Mouse (Mus musculus): ENCODE results near the gene Lpar5.
A peak's percentile ranks its signal among the peaks of the same experiment; 100 is the strongest.
"Not testable (repeated sequence)": the region's sequence is repeated elsewhere in the genome, so short reads cannot be mapped to it uniquely, and the experiment has no call there.

Lpar5 gene

DNA sequence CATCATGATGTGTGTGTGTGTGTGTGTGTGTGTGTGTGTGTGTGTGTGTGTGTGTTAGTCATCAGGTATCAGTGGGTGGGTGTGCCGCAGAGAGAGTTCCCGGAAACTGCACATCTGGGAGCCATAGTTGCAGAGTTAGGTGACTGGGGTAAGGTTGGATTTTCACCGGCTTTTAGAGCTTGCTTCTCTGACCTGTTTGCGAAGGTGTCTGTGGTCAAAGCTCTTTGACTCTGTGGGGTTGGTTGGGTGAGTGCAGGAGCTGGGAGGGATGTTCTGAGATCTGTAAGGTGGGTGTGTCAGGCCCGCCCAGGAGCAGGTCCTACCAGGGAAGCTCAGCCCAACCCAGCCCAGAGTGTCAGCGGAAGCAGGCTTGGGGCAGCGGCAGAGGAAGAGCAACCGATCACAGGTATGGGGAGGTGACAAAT lies at the start of gene Lpar5:
TSS of gene Lpar5 (plus strand) at position 350 of the 425 bp plus-strand sequence.
- no peak for DNase-seq (ENCODE audit: extremely low spot score, low read depth, low spot score)

DNA sequence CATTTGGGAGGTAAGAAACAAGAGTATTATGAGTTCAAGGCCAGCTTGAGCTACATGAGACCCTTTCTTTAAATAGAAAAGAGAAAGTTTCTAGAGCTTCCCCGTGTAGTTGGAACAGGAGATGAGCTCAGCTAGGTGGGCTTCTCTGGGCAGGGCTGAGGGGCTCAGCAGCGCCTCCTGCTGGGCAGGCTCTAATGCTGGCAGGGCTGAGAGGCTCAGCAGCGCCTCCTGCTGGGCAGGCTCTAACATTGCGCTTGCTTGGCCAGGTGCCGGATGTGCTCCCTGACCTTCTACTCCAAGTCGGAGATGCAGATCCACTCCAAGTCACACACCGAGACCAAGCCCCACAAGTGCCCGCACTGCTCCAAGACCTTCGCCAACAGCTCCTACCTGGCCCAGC lies 37.2 kb upstream of the Lpar5 start:
- DNase-seq (ENCODE audit: extremely low spot score, low read depth, low spot score), result not testable (repeated sequence)

DNA sequence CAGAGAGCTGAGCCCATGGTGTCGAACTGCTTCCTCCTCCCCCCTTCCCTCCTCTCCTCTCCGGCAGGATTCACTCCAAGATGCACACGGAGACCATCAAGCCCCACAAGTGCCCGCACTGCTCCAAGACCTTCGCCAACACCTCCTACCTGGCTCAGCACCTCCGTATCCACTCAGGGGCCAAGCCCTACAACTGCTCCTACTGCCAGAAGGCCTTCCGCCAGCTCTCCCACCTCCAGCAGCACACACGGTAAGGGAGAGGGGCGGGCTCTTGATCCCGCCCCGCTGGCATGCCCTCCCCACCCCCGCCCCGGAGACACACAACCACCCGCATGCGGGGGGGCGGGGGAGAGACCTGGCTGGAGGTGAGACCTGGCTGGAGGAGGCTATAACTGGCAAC lies 36.1 kb upstream of the Lpar5 start:
- DNase-seq (ENCODE audit: extremely low spot score, low read depth, low spot score), result no peak

DNA sequence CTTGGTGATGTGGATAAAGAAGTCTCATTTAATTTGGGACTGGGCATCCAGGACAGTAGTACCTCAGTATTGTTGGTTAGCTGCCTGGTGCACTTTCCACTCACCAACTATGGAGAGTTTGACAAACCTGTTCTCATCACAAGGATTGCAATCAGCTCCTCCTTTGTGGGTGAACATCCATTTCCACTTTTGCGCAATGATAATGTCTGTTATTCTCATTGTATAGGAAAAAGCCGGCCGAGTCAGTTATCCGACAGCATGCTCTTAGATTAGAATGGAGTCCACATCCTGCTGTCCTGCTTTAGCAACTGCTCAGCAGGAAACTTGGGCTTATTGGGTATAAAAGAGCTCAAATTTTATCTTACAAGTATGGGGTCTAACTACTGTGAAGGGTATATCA lies 29.1 kb upstream of the Lpar5 start:
- DNase-seq (ENCODE audit: extremely low spot score, low read depth, low spot score), result no peak

DNA sequence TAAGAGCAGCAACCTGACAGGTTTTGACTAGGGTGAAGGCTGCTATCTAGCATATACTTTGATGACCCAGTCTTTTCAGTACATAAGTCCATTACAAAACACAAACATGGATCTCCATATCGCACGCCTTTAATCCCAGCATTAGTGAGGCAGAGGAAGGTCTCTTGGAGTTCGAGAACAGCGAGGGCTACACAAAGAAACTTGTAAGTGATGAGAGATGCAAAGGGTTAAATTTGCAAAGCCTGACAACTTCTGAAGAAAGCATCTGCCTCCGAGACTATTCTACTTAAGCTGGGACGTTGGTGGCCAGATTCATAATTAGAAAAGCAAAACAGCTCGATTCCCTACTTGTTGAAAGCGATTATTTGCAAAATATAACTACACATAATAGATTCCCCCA lies 28.6 kb upstream of the Lpar5 start:
- no peak for DNase-seq (ENCODE audit: extremely low spot score, low read depth, low spot score)

DNA sequence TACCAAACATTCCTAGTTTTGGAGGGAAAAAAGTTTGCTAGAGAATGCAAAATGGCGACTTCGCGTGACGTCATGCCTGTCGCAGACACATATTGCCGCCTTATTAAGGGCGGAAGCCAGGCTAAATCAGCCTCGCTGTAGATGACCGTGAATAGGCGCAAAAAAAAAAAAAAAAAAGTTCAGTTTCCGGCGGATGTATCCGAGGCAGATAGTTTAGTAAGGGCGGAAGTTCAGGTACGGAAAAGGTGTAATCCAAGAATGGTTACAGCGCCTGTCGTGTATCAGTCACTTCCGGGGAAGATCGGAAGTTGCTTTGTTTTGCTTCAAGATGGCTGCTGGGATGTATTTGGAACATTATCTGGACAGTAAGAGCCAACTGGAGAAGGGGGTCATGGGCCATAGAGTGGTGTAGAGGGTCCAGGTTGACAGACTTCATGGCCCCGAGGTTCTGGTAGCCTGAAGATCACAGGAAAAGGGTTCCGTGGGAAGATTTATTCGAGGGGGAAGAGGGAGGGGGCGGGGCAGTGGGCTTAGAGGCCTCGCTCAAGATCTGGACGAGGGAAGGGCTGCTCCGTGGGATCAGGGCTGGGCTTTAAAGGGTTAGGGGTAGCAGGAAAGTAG lies 28.1 kb upstream of the Lpar5 start, which contains the start of gene Ing4:
TSS of gene Ing4 (plus strand) at position 228 of the 621 bp plus-strand sequence.
- DNase-seq (ENCODE audit: extremely low spot score, low read depth, low spot score), result peak; percentile 99

DNA sequence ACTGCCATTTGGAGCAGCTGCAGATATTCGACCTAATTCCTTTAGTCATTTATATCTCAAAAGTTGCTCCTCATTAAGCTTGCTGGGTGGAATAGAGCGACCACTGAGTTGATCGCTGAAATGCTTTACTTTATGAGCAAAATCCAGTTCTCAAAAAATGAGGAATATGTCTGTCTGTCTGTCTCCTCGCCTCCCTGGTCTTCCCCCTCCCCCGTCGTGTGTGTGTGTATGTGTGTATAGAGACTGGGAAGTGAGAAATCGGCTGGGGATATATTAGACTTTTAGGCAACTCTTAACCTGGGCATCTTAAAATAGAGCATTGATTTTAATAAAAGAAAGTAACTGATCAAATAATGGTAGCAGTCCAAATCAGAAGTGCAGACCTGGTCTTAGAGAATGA lies 27.5 kb upstream of the Lpar5 start:
- DNase-seq (ENCODE audit: extremely low spot score, low read depth, low spot score), result no peak

DNA sequence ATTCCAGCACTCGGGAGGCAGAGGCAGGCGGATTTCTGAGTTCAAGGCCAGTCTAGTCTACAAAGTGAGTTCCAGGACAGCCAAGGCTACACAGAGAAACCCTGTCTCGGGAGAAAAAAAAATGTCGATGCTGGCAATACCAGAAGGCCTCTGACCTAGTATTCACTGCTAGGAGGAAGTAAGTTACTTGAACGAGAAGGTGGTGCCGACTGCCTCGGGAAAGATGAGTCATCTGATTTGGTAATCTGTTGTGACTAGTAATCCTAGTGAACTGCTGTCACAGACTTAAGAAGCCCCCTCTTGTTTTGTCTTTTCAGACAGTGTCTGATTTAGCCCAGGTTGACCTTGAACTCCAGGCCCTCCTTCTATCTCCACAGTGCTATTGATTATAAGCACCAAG lies 26.7 kb upstream of the Lpar5 start:
- no peak for DNase-seq (ENCODE audit: extremely low spot score, low read depth, low spot score)

DNA sequence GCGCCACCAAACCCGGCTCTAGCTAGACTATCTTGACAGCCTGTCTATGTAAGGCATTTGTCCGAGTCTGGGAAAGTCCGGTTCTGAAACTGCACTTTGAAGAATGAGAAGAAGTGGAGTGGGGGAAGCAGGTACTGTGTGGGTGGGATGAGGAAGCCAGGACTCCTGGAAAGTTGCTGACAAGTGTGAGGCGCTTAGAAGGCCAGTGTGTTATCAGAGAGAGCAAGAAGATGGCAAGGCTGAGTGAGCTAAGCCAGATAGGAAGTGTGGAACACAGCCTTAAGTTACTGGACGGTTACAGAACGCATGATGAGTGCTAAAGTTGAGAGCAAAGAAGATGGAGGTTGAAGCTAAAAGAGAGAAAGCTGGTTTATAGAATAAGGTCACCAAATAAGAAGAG lies 25.6 kb upstream of the Lpar5 start:
- no peak for DNase-seq (ENCODE audit: extremely low spot score, low read depth, low spot score)

DNA sequence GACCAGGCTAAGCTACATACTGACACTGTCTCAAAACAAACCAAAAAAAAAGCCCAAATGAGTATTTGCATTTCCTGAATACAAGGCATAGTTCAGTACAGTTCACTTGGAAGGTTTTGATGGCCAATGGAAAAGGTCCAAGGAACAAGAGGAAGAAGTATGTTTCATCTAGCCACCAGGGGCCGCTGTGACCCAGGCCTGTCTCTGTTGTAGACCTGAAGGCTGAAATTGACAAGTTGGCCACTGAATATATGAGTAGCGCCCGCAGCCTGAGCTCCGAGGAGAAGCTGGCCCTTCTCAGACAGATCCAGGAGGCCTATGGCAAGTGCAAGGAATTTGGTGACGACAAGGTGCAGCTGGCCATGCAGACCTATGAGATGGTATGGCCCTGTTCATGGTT lies 21.0 kb upstream of the Lpar5 start:
- DNase-seq (ENCODE audit: extremely low spot score, low read depth, low spot score), result peak; percentile 44

DNA sequence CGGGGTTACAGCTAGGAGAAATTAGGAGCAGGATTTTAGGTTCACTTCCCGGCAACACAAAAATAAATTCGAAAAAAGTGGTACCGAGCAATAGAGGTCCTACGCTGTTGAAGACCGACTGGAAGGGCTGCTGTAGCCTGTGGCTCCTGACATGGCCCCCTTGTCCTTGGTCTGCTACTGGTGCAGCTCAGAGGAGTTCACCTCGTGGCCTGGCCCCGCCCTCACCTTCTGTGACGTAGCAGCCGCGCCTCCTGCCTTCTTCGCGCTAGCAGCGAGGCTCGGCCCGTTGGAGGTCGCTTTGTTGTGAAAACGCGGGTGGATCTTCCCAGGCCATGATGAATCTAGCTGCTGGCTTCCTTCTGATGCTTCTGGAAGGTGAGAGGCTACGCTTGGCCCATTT lies 18.0 kb upstream of the Lpar5 start, which contains the start of gene Acrbp:
TSS of gene Acrbp (plus strand) at position 12 of the 400 bp plus-strand sequence.
- no peak for DNase-seq (ENCODE audit: extremely low spot score, low read depth, low spot score)

DNA sequence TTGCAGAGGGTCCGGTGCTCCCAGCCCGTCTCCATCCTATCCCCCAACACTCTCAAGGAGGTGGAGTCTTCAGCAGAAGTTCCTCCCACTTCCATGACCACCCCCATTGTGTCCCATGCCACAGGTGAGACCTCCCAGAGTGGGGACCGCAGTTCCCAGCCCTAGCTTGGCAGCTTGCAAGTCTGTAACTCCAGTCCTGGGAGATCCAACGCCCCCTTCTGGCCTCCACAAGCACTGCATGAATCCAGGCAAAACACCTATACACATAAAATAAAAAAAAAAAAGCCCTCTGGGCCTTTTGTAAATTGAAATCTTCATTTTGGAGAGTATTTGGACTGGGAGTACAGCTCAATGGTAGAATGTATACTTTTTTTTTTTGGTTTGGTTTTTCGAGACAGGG lies 16.5 kb upstream of the Lpar5 start:
- DNase-seq (ENCODE audit: extremely low spot score, low read depth, low spot score), result no peak

DNA sequence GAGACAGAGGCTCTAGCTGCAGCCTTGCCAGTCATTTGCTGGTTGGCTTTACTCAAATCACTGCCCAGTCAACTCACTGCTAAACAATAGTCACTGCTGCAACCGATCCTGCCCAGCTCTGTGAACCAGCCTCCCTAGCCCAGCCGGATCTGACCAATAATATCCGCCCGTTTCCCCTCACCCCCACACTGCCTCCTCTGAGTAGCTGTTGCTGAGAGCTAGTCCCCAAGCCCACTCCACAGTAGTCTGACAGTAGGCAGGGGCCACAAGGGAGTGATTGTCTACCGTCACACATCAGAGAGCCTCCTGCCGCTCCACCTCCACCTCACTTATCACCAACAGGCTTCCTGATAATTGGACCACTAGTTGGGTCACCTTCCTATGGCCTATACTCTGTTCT lies 6.2 kb upstream of the Lpar5 start:
- DNase-seq (ENCODE audit: extremely low spot score, low read depth, low spot score), result no peak

DNA sequence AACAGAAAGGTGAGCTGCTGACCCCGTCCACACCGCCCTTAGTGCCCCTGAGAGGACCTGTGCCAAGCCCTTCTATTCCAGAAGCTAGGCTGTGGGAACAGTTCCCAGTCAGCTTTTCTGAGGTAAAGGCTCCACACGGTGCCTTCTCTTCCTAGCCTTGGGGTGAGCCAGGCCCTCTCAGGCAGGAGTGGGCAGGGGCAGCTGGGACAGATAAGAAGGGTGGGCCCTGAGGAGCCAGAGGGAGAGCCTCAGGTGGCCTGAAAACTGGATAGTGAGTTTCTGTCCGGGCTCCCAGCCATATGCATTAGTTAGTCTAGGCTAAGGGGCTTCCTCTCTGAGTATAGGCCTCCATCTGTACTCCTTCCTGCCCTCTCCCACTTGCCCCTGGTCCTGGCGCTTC lies 5.2 kb upstream of the Lpar5 start:
- no peak for DNase-seq (ENCODE audit: extremely low spot score, low read depth, low spot score)

DNA sequence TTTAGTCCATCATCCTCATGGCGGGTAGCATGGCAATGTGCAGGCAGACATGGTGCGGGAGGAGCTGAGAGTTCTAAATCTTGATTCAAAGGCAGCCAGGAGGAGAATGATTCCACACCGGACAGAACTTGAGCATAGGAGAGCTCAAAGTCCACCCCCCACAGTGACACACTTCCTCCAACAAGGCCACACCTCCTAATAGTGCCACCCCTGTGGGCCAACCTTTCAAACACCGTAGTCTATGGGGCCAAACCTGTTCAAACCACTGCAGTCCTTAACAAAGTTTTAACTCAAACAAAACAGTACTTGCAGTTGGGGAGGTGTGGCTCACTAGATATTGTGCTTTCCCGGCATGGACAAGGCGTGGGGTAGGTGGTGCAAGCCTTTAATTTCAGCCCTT lies 3.8 kb upstream of the Lpar5 start:
- no peak for DNase-seq (ENCODE audit: extremely low spot score, low read depth, low spot score)

DNA sequence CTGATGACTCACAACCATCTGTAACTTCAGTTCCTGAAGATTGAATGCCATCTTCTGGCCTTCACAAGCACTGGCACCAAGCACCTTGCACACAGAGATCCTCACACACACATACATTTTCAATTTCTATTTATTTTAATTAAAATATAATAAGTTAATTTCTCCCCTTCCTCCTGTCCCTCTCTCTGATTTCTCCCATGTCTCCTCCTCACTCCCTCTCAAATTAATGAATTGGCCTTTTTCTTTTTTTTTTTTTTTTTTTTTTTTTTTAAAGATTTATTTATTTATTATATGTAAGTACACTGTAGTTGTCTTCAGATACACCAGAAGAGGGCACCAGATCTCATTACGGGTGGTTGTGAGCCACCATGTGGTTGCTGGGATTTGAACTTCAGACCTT lies 2.5 kb upstream of the Lpar5 start:
- not testable (repeated sequence) for DNase-seq (ENCODE audit: extremely low spot score, low read depth, low spot score)

DNA sequence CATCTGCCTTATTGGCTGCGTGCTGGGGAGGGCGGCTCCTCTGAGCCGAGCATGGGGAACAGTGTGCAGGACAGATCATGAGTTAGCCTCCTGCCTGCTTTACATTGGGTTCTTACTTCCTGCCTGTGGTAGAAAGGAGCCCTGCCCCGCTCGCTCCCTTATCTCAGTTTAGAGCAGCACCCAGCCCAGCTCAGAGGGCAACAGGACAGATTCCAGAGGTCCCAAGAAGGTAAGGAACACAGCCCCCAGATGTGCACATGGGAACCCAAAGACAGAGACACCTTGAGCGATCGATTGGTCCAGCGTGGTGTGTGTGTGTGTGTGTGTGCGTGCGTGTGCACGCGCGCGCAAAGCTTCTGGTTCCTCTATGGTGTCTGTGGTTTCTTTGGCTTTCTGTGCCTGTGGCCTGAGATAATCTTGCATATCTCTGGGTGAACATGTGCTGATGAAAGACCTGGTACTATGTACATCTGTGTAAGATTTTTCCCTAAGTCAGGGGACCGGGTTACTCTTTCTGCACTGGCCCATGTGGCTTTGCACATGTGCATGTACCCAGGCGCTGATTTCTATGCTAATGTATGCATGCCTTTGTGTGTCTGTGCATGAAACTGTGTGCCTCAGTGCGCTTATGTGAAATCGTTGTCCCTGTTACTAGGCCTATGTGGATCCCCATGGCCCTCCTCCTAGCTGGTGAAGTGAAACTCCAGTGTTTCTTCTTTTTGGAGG lies 3.6 kb downstream of the Lpar5 start:
- no peak for DNase-seq (ENCODE audit: extremely low spot score, low read depth, low spot score)

DNA sequence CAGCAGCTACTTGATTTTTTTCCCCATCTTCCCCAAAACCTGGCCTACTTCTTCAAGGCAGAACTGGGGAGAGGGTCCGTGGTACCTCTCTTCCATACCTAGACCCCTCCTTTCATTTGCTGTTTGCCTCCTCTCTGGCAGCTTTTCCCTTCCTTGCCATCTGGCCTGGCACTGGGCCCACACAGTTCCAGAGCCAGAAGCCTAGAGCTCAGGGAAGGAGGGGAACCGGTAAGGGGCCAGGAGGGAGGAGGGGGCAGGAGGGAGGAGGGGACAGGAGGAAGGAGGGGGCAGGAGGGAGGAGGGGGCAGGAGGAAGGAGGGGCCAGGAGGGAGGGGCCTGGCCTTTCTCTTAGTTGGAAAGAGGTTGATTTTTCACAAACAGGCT lies 4.2 kb downstream of the Lpar5 start:
- DNase-seq (ENCODE audit: extremely low spot score, low read depth, low spot score), result no peak

DNA sequence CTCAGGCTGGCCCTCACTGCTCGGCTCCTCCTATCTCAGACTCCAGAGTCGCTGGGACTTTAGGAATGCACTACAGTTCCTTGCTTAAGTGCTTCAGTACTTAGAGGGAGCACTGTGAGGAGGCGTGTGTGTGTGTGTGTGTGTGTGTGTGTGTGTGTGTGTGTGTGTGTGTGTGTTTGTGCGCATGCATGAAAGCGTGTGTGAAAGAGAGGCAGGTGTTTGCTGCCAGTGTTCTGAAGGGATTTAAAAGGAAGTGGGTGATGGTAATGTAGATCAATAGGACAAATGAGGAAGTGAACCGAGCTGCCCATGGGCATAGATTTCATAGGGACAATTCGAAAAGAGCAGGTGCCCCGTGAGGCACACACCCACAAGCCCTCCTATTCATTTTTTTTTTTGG lies 6.1 kb downstream of the Lpar5 start:
- no peak for DNase-seq (ENCODE audit: extremely low spot score, low read depth, low spot score)

DNA sequence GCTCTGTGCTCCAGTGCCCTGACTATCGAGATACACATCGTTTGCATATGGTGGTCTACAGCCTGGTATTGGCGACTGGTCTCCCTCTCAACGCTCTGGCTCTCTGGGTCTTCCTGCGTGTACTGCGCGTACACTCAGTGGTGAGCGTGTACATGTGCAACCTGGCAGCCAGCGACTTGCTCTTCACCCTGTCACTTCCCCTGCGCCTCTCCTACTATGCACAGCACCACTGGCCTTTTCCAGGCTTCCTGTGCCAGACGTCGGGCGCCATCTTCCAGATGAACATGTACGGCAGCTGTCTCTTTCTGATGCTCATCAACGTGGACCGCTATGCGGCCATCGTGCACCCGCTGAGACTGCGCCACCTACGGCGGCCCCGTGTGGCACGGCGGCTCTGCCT lies 13.7 kb downstream of the Lpar5 start:
- DNase-seq (ENCODE audit: extremely low spot score, low read depth, low spot score), result no peak

DNA sequence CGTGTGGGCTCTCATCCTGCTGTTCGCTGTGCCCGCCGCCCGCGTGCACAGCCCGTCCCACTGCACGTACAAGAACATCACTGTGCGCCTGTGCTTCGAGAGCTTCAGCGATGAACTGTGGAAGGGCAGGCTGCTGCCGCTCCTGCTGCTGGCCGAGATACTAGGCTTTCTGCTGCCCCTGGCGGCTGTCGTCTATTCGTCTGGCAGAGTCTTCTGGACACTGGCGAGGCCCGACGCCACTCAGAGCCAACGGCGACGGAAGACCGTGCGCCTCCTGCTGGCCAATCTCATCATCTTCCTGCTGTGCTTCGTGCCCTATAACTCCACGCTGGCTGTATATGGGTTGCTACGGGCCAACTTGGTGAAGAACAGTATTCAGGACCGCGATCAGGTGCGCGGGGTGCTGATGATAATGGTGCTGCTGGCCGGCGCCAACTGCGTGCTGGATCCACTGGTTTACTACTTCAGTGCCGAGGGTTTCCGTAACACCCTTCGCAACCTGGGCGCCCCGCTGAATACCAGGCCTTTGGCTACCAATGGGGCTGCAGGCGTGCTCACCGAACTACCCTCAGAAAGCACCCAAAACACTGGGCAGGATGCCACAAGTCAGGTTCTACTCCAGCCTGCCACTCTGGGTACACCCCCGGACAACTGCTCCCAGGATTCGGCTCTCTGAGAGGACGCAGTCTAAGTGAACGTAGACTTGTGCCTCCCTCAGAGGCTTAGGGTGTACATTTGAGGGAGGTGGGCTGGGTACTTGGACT lies 14.3 kb downstream of the Lpar5 start:
- DNase-seq (ENCODE audit: extremely low spot score, low read depth, low spot score), result peak; percentile 91

DNA sequence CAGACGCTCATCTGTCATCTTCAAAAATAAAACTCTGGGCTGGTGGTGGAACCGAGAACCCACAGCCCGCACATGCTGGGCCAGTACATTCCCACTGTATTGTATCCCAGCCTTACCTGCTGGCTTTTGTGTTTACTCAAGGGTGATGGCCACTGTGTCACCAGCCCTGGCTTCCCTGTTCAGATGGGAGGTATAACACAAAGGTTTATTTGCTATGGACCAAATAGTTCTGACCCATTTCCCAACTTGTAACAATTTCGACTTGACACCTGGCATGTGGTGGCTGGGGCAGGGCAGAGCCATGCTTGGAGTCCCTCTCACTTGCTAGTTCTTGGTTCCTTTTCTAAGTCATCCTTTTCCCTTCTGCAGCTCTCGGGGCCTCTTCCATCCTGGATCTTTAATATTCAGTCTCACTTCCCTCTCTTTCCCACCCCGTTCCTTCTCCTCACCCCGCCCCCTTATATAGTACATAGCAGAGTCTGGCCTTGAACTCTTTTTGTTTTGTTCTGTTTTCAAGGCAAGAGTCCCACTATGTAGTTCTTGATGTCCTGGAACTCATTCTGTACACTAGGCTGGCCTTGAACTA lies 15.2 kb downstream of the Lpar5 start:
- no peak for DNase-seq (ENCODE audit: extremely low spot score, low read depth, low spot score)

Data from hindlimb bud, embryonic 11.5 days (tissue).